Mouse (Mus musculus): ENCODE data around the gene Sar1a. TPM values are rescaled to one million over a fixed set of nuclear protein-coding genes. Genes with fewer than 3 reads are reported as not detected.

Gene Sar1a
- total RNA-seq, 2 experiments from 2014 or later: 198 to 208 TPM

DNA sequence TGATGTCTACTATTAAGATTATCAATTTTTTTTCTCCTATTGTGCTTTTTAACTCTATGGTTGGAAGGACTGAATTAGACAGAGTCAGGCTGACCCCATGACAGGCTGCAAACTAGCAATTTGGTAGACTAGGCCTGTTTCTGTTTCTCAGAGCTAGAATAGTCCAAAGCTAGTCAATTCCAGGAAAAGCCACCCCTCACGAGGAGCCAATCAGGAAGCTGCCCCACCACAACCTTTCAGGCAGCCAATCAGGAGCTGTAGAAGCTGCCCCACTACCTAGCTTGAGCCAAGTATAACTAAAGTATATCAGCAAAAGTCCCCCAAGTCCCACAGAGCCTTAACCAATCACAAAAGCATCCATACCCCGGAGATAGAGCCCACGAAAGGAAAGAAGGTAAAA, 4.2 kb upstream of the Sar1a start:
- DNase-seq: no peak

DNA sequence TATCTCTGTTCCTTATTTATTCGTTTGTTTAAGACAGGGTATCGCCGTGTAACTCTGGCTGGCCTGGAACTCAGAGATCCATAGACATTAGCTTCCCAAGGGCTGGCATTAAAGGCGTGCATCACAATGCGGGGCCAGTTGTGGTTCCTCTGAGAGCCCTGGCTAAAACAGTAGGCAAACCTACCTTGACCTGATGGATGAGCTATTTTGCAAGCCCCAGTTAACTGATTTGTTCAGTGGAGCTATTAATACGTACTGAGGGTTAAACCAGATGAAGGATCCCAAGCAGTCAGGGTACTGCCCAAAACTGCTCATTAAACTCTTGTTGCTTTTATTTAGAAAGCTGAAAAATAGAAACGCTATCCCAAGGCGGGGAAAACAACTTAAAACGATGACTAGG, 554 bp upstream of the Sar1a start:
- no peak for DNase-seq

DNA sequence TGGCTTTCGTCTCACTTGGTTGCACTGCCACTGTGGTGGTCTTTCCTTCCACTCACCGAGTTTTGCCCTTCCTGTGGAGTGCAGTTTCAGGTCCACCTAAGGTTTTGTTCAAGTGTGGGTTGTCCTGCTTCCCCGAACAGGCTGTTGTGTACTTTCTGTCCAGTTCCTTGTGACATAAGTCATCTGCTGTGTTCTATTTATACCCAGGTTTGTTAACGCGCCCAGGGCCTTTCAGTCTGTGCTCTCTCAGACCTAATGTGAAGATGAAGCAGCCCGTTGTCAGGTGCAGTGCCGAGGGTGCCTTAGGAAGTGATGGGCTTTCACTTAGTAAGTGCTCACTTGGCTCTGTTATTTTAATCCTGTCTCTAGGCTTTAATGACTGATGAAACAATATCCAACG, 9.3 kb downstream of the Sar1a start:
- no peak for DNase-seq

DNA sequence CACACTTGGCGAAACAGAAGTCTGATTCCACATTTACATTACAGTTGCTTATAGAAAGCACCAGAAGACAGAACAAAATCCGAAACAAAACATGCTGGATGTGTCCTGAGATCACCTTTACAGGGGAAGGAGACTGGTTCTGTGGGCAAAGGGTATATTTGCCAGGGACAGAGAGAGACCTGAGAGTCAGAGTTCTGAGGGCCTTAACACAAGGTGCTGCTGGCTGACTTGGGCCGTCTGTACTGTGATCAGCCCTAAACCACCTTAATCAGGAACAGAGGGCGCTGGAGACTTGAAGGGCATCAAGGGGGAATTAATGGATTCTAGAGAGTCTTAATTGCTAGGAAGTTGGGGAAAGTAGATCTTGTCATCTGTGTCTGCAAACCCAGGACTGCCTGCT, 13.5 kb downstream of the Sar1a start:
- DNase-seq: no peak

DNA sequence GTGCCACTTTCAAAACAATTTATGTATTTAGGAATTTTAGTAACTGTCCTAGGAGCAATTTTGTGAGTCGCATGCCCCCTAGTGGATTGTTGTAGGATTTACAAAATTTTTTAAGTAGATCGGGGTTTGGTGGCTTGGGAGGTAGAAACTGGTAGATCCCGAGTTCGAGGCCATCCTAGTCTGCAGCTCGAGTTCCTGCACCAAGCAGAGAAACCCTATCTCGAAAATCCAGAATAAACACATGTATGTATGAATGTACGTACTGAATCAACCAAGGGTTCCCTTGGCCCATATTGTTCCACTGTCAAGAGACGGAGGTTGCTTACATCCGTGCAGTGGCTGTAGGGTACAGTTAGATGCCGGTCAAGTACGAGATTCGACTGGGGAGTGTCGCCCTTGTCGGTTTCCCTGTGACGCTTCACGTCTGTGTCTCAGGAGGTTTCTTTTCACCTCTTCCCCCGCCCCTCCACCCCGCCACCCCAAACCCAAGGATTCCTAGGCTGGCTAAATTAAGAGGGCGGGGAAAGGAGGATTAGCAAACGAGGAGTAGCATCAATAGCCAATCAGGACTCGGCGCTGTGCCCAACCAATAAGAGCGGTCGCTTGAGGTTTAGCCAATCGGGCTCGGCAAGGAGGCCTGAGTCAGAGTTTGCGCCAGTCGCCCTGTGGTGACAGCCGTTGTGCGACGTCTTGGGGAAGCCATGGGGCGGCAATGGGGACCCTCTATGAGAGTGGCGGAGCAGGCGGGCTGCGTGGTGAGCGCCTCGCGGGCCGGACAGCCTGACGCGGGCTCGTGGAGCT, 15.0 kb downstream of the Sar1a start, which contains the start of gene Tysnd1:
TSS of gene Tysnd1 (plus strand) at position 645 of the 801 bp plus-strand sequence.
- DNase-seq: peak; percentile 97 to 98

DNA sequence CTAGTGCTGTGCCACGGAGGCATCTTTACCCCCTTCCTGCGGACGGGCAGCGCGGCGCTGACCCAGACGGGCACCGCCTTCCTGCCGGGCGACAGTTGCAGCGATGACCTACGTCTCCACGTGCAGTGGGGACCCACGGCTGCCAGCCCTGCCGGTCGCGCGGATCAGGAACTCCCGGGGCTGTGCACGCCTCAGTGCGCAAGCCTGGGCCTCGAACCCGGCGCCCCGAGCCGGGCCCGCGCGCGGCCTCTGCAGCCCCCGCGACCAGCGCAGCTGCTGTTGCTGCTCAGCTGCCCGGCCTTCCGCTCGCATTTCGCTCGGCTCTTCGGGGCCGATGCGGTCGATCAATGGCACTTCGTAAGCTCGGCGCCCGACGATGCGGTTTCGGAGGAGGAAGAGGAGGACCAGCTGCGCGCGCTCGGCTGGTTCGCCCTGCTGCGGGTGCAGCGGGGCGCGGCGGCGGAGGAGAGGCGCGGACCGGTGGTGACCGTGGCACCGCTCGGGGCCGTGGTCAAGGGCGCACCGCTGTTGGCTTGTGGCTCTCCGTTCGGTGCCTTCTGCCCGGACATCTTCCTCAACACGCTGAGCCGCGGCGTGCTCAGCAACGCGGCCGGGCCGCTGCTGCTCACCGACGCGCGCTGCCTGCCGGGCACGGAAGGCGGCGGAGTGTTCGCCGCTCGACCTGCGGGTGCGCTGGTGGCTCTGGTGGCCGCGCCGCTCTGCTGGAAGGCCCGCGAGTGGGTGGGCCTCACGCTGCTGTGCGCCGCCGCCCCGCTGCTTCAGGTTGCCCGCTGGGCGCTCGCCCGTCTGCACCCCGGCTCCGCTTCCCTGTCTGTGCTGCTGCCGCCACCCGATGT, 15.8 kb downstream of the Sar1a start:
- DNase-seq: peak; percentile 40 to 57

DNA sequence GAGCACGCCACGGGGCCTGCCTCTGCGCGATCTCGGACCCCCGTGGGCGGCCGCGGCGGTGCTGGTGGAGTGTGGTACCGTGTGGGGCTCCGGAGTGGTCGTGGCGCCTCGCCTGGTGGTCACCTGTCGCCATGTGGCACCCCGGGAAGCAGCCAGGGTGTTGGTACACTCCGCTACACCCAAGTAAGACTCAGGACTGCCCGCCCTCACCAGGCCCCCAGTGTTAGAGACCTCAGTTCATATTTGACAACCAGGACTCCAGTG, 16.4 kb downstream of the Sar1a start:
- DNase-seq: peak in 1 of 2 experiments; percentile 20

DNA sequence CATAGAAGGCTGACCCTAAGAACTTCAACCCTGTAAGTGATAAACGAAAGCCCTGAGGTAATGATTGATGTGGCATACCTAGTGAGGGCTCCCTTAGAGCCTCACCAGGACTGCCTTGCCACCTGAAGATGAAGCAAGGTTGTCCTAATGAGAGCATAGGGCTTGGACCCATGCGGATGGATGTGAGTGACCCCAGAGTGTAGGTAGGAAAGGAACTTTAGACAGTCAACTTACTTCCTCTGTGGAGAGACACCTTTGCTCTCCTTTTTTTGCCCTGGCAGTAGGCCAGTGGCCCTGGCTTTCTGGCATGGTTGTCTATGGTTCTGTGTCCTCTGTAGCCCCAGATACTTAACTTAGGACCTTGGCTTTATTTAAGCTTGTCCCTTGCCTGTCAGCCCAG, 16.9 kb downstream of the Sar1a start:
- peak; percentile 51 to 58 for DNase-seq

DNA sequence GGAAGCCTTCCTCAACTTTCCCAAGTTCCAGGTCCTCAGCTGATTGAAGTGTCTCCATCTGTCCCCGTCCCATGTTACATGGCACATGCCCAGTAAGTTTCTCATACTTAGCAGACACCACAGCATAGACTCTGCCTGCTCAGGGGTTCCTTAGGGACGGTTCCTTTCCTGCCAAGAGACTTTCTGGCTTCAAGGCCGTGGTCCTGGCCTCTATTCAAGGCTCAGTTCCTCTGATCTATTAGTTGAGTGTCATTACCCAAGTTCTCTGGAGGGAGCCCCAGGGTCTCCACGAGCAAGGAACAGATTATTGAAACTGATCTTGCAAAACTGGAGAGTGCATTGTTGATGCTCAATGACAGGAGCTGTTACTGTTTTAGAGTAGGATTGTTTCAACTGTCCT, 24.6 kb downstream of the Sar1a start:
- DNase-seq: peak; percentile 77 to 85

DNA sequence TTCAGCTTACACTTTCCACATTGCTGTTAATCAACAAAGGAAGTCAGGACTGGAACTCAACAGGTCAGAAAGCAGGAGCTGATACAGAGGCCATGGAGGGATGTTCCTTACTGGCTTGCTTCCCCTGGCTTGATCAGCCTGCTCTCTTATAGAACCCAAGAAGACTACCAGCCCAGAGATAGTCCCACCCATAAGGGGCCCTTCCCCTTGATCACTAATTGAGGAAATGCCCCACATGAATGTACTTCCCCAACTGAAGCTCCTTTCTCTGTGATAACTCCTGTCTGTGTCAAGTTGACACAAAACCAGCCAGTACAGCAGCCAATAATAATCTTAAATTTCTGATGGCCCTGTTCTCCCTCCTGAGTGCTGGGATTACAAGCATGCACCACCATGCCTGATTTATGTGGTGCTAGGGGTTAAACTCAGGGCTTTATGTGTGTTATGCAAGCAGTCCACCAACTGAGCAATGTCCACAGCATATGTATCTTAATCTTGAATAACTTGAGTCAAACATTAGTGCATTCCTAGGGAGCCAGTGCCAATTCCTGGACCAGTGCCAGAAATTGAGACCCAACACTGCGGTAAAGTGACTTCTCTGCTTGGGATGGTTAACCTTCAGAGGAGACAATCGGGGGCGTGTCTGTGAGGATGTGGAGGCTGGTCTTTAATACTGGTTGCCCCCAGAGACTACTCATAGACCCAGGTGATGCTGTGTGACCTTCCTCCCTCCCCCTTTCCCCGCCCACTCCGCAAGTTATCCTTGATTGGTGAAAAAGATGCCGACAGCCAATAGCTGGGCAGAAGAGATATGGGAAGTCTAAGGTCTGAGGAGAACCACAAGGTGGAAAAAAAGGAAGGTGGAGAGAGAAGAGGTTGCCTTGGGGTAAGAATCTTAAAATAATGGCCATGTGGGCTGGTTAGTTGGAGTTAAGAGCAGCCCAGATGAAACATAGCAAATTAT, 26.6 kb downstream of the Sar1a start:
- no peak for DNase-seq

DNA sequence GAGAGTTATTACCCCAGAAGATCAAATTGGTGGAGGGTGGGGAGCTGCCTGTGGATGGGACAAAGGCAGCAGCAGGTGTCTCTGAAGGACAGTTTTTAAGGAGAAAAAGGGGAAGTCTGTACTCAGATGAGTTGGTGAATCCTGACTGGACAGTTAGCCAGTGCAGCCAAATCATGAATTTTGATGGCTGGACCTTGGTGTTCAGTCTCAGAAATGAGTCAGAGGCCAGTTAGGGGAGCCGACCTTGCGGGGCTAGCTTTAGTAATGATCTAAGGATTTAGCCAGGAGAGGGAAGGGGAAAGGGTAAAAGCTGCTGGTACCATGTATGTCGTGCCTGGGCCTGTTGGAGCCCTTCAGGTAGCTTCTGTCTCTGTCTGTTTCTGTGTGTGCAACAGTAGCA, 33.5 kb downstream of the Sar1a start:
- DNase-seq: peak; percentile 60 to 62

DNA sequence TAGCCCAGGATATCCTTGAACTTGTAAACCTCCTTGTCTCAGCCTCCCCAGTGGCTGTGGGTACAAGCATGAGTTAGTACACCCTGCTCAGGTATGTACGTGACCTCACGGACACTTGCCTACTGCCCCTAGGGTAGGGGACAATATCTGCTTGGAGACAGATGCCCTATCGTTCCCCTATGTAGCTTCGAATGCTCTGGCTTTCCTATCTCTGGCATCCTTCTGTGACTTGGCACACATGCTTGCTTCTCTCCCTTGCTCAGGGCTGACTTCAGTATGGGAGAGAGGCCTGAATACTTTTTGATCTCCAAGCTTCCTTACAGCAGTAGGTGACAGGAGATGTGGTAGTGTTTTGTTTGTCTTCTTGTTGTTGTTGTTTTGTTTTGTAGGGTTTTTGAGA, 34.0 kb downstream of the Sar1a start:
- no peak for DNase-seq

DNA sequence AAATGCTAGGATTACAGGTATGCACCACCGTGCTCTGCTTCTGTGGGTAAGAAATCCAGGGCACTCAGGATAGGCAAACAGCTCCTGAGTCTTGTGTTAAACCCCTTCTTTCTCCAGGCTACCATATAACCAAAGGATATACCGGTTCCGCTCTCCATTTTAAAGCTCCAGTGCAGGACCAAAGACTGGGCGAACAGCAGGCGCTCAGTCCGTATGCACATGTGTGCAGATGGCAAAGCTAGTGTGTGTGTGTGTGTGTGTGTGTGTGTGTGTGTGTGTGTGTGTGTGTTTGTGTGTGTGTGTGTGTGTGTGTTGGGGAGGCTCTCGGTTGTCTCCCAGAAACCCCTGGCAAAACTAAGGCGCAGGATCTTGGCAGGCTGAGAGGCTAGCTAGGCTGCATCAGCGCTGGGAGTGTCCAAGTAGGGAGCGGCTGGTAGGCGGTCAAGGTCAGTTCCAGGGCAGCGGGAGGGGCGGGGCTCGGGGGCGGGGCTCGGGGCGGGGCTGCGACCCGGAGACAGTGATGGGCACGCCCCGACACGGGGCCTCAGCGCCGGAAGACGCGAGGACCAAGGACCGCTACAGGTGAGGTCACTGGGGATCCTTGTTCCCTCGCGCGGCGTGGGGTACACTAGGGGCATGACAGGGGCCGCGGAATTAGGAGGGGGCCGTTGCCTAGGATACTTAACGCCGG, 34.8 kb downstream of the Sar1a start, which contains the start of gene Aifm2:
TSS of gene Aifm2 (plus strand) at position 493 of the 691 bp plus-strand sequence.
- DNase-seq: peak; percentile 85 to 87

DNA sequence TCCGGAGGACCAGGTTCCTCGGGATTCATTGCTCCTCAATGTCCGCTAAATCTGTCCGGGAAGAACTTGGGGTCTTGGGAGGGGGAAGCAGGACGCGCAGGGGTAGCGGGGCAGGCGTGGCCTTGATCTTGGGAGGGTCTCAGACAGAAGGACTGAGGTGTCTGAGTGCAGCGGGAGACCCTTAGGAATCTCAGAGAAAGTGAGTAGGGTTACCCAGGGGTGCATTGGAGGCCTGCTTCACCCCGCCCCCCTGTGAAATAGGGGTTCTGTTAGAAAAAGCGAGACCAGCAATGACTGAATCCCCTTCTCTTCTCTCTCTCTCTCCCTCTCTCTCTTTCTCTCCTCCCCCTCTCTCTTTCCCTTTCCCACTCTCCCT, 35.4 kb downstream of the Sar1a start:
- DNase-seq: peak in 1 of 2 experiments; percentile 43

DNA sequence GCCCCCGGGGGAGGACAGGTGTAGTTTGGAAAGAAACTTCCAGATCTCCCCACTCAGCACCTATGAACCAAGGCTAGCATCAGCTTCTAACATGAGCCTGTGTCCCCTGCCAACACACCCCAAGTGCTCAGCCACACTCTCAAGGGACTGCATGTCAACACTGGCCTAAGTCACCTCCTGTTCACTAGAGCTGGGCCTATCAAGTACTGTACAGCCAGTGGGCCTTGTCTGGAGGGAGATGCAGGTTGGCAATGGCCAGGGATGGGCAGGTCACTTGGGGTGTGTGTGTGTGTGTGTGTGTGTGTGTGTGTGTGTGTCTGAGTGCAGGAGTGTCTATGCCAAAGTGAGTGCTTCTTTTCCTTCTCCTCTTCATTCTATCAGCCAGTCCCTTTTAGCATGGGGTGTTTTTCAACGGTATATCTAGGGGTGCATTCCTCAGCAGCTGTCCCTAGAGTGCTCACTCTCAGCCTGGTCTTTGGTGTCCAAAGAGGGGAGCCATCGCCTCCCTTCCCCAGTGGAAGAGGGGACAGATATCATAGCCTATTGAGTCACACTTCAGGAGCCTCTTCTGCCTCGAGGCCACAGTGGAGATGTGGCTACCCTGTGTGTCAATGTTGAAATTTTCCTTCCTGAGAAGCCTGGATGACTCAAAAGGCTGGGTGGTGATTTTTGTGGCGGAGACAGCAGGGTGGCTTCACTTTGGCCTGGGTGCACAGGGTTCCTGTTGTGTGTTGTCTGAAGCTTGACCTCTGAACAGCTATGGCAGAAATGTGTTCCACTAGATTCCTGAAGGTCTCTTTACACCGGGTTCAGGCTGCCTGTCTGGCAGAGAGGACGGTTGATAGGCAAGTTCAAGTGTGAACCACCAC, 36.1 kb downstream of the Sar1a start:
- DNase-seq: peak; percentile 59 to 64

DNA sequence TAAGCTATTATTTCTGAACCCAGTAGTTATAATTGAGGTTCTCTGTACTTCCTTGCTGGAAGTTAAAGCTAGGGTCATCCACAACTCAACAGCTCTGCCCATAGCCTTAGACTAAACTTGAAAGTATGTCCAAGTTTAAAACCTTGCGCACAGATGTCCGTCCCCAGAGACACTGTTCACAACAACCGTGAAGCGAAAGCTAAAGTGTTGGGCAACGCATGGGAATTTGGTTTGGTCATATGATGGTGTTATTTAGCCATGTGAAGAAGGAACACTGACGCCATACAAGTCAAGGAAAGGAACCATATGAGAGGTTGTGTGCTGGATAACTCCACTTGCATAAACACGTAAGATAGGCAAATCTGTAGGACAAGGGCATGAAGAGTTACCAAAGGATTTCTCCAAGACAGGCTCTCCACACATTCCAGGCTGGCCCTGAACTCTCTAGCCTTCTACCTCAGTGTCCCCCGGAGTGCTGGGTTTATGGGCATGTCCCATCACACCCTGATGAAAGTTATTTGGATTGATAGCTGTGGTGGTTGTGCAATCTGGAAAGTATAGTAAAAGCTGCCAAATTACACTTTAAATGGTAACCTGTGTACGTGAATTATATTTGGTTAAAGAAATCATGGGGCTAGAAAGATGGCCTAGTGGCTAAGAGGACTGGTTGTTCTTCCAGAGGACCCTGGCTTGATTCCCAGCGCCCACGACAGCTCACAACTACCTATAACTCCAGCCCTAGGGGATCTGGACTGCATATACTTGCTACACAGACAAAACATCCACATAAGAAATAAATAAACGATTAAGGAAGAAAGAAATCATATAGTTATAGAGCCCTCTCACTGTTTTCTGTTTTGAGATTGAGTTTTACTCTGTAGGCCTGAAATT, 37.6 kb downstream of the Sar1a start:
- no peak for DNase-seq

DNA sequence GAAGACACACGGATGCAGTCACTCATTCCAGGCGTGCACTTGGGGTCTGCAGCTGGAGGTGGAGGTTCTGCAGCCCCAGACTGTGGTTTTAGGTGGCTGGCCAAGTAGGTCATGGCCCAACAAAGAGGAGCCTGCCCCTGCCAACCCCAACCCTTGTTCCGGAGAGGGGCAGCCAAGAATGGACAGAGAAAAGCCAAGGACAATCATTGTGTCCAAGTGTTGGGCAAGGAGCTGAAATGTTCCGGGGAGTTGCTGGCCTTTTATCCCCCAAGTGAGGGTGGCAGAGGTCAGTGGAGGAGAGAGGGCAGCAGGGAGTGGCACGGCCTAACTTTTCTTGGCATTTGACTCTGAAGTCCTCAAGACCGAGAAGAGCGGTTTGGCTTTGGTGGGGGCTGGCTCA, 40.2 kb downstream of the Sar1a start:
- DNase-seq: peak; percentile 65 to 85

DNA sequence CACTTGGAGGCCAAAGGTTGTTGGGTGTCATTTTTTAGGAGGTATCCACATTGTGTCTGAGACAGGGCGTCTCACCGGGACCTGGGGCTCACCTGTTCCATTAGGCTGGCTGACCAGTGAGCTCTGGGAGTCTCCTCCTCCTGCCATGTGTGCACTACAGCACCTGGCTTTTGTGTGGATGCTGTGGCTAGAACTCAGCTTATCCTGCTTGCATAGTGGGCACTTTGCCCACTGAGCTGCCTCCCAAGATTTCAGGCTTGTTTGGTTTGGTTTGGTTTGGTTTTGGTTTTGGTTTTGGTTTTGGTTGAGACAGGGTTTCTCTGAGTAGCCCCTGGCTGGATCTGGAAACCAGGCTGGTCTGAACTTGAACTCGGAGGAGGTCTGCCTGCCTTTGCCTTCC, 42.1 kb downstream of the Sar1a start:
- DNase-seq: no peak

DNA sequence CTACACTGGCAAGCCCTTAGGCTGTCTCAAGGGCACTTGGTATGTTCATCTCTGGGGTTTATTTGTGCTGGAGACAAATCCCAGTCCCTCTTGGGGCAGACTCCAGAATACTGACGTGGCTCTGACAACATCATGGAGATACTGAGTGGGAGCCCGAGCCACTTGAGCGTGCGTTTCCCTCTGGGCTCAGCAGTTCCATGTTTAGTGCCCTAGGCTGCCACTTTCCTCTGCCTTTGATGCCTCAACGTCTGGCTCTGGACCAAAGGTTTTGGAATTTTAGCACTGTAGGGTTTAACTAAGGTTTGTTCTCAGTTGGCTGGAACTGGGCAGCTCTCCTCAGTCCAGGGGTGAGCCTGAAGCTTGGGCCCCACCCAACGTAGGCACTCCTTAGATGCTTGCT, 43.2 kb downstream of the Sar1a start:
- DNase-seq: no peak

DNA sequence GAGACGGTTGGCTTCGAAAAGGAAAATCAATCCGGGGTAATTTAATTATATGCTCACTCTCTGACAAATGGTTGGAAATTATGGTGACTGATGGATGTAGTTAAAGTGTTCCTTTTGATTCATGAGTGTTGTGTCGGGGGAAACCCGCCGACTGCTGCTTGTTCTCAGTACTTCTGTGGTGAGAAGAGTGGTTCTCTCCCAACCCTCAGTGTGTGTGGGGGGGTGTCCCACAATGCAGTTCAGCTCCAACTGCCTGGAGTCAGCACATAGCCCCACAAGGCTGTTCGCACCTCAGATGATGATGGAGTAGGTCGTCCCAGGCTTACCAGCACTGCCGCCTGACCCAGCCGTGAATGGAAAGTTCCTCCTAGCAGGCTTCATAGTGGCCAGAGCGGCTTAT, 49.1 kb downstream of the Sar1a start:
- no peak for DNase-seq

Measured in adrenal gland, postnatal 36 days (tissue).